Mouse (Mus musculus) cerebellum, adult 8-10 months (tissue): ENCODE data around the gene Olfr1475.
"Not testable (repeated sequence)": the region's sequence is repeated elsewhere in the genome, so short reads cannot be mapped to it uniquely, and the experiment has no call there.

Experiments
- DNase-seq: peaks from one replicate; pipeline ENCODE4 v3.0.0; 2022

Olfr1475 gene

GRCm38 (mm10) chr19:13480096-13480495 lies at the start of gene Olfr1475:
TSS of gene Olfr1475 (minus strand) at chr19:13480196.
- DNase-seq, result no peak

- DNase-seq, result no peak
Measured at GRCm38 (mm10) chr19:13527613-13528012, 47.6 kb upstream of the Olfr1475 start, which contains the start of gene Olfr1480. TSS of gene Olfr1480 (plus strand) at chr19:13527913.

GRCm38 (mm10) chr19:13500246-13500645 lies 20.2 kb upstream of the Olfr1475 start, which contains the start of gene Olfr1477:
TSS of gene Olfr1477 (plus strand) at chr19:13500546.
- no peak for DNase-seq

GRCm38 (mm10) chr19:13469265-13469664 lies 10.7 kb downstream of the Olfr1475 start, which contains the start of gene Olfr1474:
TSS of gene Olfr1474 (plus strand) at chr19:13469565.
- not testable (repeated sequence) for DNase-seq

- no peak for DNase-seq
Measured at GRCm38 (mm10) chr19:13455986-13456385, 24.0 kb downstream of the Olfr1475 start, which contains the start of gene Olfr1472. TSS of gene Olfr1472 (minus strand) at chr19:13456086.

- DNase-seq, result not testable (repeated sequence)
Measured at GRCm38 (mm10) chr19:13443109-13443508, 36.9 kb downstream of the Olfr1475 start, which contains the start of gene Olfr1471. TSS of gene Olfr1471 (plus strand) at chr19:13443409.
